In genomic region chr12:84174871-84175270, GRCm38 (mm10) we compare ENCODE assay signal across 8 mouse cellular contexts. TPM values are rescaled to one million over a fixed set of nuclear protein-coding genes. Genes with fewer than 3 reads are reported as not detected.
DNase-seq lines count a peak whose midpoint lies in the region; ATAC-seq and TF ChIP-seq lines count a peak whose summit lies in the region.

No protein-coding gene starts in this region.

- H3K9ac ChIP-seq in midbrain, embryonic 13.5 days (replicated peaks), result peak overlapping the region; percentile 78; the same call in 1 of the 2 replicates
- H3K9ac ChIP-seq in midbrain, embryonic 14.5 days (replicated peaks; ENCODE audit: low read length), result no peak overlapping the region
- H3K9ac ChIP-seq in hindbrain, postnatal 0 days (replicated peaks; ENCODE audit: low read length), result no peak overlapping the region
- peak overlapping the region; percentile 40 for H3K9ac ChIP-seq in liver, embryonic 12.5 days

- H3K27ac ChIP-seq in midbrain, embryonic 13.5 days, result no peak overlapping the region
- H3K27ac ChIP-seq in midbrain, embryonic 14.5 days (replicated peaks; ENCODE audit: low read depth, low read length), result no peak overlapping the region
- H3K27ac ChIP-seq in gastrocnemius, adult 2 months, result peak overlapping the region; percentile 94
- H3K27ac ChIP-seq in hindbrain, postnatal 0 days, result peak overlapping the region; percentile 88; the same call in 1 of the 2 replicates
- H3K27ac ChIP-seq in liver, embryonic 12.5 days, result peak overlapping the region; percentile 94

- peaks cover 41% of the 10 kb centered on the region for H3K4me1 ChIP-seq in midbrain, embryonic 13.5 days (replicated peaks)
- peaks cover 21% of the 10 kb centered on the region for H3K4me1 ChIP-seq in midbrain, embryonic 14.5 days (ENCODE audit: control insufficient read depth, insufficient read depth, low read length)
- H3K4me1 ChIP-seq in hindbrain, postnatal 0 days (ENCODE audit: insufficient read depth, low read length), result peaks cover 37% of the 10 kb centered on the region
- H3K4me1 ChIP-seq in liver, embryonic 12.5 days, result peaks cover 83% of the 10 kb centered on the region

- peaks cover 29% of the 10 kb centered on the region for H3K36me3 ChIP-seq in midbrain, embryonic 13.5 days
- peaks cover 24% of the 10 kb centered on the region for H3K36me3 ChIP-seq in midbrain, embryonic 14.5 days (ENCODE audit: control insufficient read depth, insufficient read depth, low read length)
- peaks cover 16% of the 10 kb centered on the region for H3K36me3 ChIP-seq in hindbrain, postnatal 0 days (ENCODE audit: insufficient read depth, low read length)
- H3K36me3 ChIP-seq in liver, embryonic 12.5 days, result peaks cover 46% of the 10 kb centered on the region

- no peak overlapping the region for H3K4me2 ChIP-seq in midbrain, embryonic 13.5 days (replicated peaks)
- no peak overlapping the region for H3K4me2 ChIP-seq in midbrain, embryonic 14.5 days (ENCODE audit: low read length)
- no peak overlapping the region for H3K4me2 ChIP-seq in hindbrain, postnatal 0 days (ENCODE audit: low read depth, low read length)
- peak overlapping the region; percentile 82 for H3K4me2 ChIP-seq in liver, embryonic 12.5 days

- H3K9me3 ChIP-seq in midbrain, embryonic 13.5 days, result no peaks in the 10 kb centered on the region
- H3K9me3 ChIP-seq in midbrain, embryonic 14.5 days (ENCODE audit: control insufficient read depth, low read length), result no peaks in the 10 kb centered on the region
- H3K9me3 ChIP-seq in hindbrain, postnatal 0 days (ENCODE audit: low read length), result no peaks in the 10 kb centered on the region
- H3K9me3 ChIP-seq in liver, embryonic 12.5 days (replicated peaks), result no peaks in the 10 kb centered on the region

- intact Hi-C loops in gastrocnemius, adult 2 months (cut with DNase I), result loop anchor here (2.0 to 5.0 kb wide), 2 partner anchors 20 to 42 kb away; partner anchors contain the start of gene Elmsan1
- intact Hi-C loops in left cerebral cortex, postnatal 10 days (cut with DNase I), result no loop called here

- no peak overlapping the region for H3K4me3 ChIP-seq in midbrain, embryonic 13.5 days (replicated peaks)
- no peak overlapping the region for H3K4me3 ChIP-seq in midbrain, embryonic 14.5 days (replicated peaks; ENCODE audit: low read depth, low read length)
- H3K4me3 ChIP-seq in gastrocnemius, adult 2 months, result peak overlapping the region; percentile 76
- H3K4me3 ChIP-seq in hindbrain, postnatal 0 days (ENCODE audit: low read length), result no peak overlapping the region
- H3K4me3 ChIP-seq in liver, embryonic 12.5 days, result peak overlapping the region; percentile 53

- no peaks in the 10 kb centered on the region for H3K27me3 ChIP-seq in midbrain, embryonic 13.5 days
- H3K27me3 ChIP-seq in midbrain, embryonic 14.5 days (ENCODE audit: control insufficient read depth, insufficient read depth, low read length), result no peaks in the 10 kb centered on the region
- no peaks in the 10 kb centered on the region for H3K27me3 ChIP-seq in hindbrain, postnatal 0 days (ENCODE audit: insufficient read depth, low read length)
- no peaks in the 10 kb centered on the region for H3K27me3 ChIP-seq in liver, embryonic 12.5 days (replicated peaks)

- ATAC-seq in midbrain, embryonic 13.5 days, result peak; percentile 9; the same call in 1 of the 2 replicates
- no peak for ATAC-seq in midbrain, embryonic 14.5 days (ENCODE audit: low FRiP score, low TSS enrichment)
- no peak for ATAC-seq in hindbrain, postnatal 0 days
- no peak for ATAC-seq in liver, embryonic 12.5 days

- TF ChIP-seq CTCF in gastrocnemius, adult 2 months (IDR thresholded peaks at IDR 0.05), result no peak
- TF ChIP-seq CTCF in hindbrain, postnatal 0 days (IDR thresholded peaks at IDR 0.05; ENCODE audit: low read depth), result no peak

- no peak for DNase-seq in midbrain, embryonic 14.5 days
- peak; percentile 92 for DNase-seq in gastrocnemius, adult 2 months
- no peak for DNase-seq in hindbrain, postnatal 0 days (ENCODE audit: low spot score)
- peak; percentile 51 for DNase-seq in ovary, postnatal 10 days (ENCODE audit: low spot score)
- DNase-seq in left cerebral cortex, postnatal 10 days (ENCODE audit: extremely low spot score in 1 of 2, low spot score in 2 of 2), result no peak
- DNase-seq in embryo, embryonic 11 days, result no peak

- WGBS in midbrain, embryonic 13.5 days, result 88% methylated on average over 6 of the region's 6 CpGs
- 85% methylated on average over 6 of the region's 6 CpGs for WGBS in midbrain, embryonic 14.5 days
- 65% methylated on average over 6 of the region's 6 CpGs for WGBS in hindbrain, postnatal 0 days
- 34% methylated on average over 6 of the region's 6 CpGs for WGBS in liver, embryonic 12.5 days (ENCODE audit: insufficient replicate concordance)

RNA-seq across cellular contexts. Expression of gene Pnma1, which starts 26.6 kb away (rescaled TPM):
- 5.5 and 6.5 TPM in 2 replicates for polyA plus RNA-seq in midbrain, embryonic 13.5 days (2015; fragmentation: Nextera tagmentation; extraction: Ambion mirVana)
- polyA plus RNA-seq in midbrain, embryonic 14.5 days (2014; fragmentation: Nextera tagmentation; extraction: Ambion mirVana), result 5.4 and 6.2 TPM in 2 replicates
- total RNA-seq in gastrocnemius, adult 2 months (2021), result under 1 TPM; 0.10 to 0.17 TPM
- 2.5 and 3.8 TPM in 2 replicates for total RNA-seq in hindbrain, postnatal 0 days (2014; rRNA removed)
- polyA plus RNA-seq in hindbrain, postnatal 0 days (2015; fragmentation: Nextera tagmentation; extraction: Ambion mirVana), result 4.2 and 4.5 TPM in 2 replicates
- 0.08 and 0.20 TPM in 2 replicates for polyA plus RNA-seq in liver, embryonic 12.5 days (2016; fragmentation: Nextera tagmentation; extraction: Ambion mirVana)
- 1 to 10 TPM; 7.0 to 8.5 TPM for total RNA-seq in left cerebral cortex, postnatal 10 days (2021)

RNA-seq across cellular contexts. Expression of gene Elmsan1, which starts 43.8 kb away (rescaled TPM):
- 3.6 and 5.2 TPM in 2 replicates for polyA plus RNA-seq in midbrain, embryonic 13.5 days (2015; fragmentation: Nextera tagmentation; extraction: Ambion mirVana)
- 2.7 and 4.3 TPM in 2 replicates for polyA plus RNA-seq in midbrain, embryonic 14.5 days (2014; fragmentation: Nextera tagmentation; extraction: Ambion mirVana)
- 10 to 100 TPM; 10.2 to 11.9 TPM for total RNA-seq in gastrocnemius, adult 2 months (2021)
- total RNA-seq in hindbrain, postnatal 0 days (2014; rRNA removed), result 9.3 and 11.5 TPM in 2 replicates
- 2.7 and 3.0 TPM in 2 replicates for polyA plus RNA-seq in hindbrain, postnatal 0 days (2015; fragmentation: Nextera tagmentation; extraction: Ambion mirVana)
- polyA plus RNA-seq in liver, embryonic 12.5 days (2016; fragmentation: Nextera tagmentation; extraction: Ambion mirVana), result 6.9 and 8.0 TPM in 2 replicates
- total RNA-seq in left cerebral cortex, postnatal 10 days (2021), result 10 to 100 TPM; 12.3 to 13.5 TPM

Comparison
In these comparisons a context has a peak if more than half of its experiments do, and no peak if none do; other contexts are left out.
1. H3K9ac ChIP-seq: peak in midbrain, embryonic 13.5 days (single experiment) and liver, embryonic 12.5 days (single experiment); none in midbrain, embryonic 14.5 days (single experiment) and hindbrain, postnatal 0 days (single experiment).
2. H3K27ac ChIP-seq: peak in gastrocnemius, adult 2 months (single experiment), hindbrain, postnatal 0 days (single experiment) and liver, embryonic 12.5 days (single experiment); none in midbrain, embryonic 13.5 days (single experiment) and midbrain, embryonic 14.5 days (single experiment).
3. H3K4me3 ChIP-seq: peak in gastrocnemius, adult 2 months (single experiment) and liver, embryonic 12.5 days (single experiment); none in midbrain, embryonic 13.5 days (single experiment), midbrain, embryonic 14.5 days (single experiment) and hindbrain, postnatal 0 days (single experiment).
4. DNase-seq: peak in gastrocnemius, adult 2 months (single experiment) and ovary, postnatal 10 days (single experiment); none in midbrain, embryonic 14.5 days (single experiment), hindbrain, postnatal 0 days (single experiment), left cerebral cortex, postnatal 10 days (0 of 2) and embryo, embryonic 11 days (single experiment).